ENCODE assay signal across 12 mouse cellular contexts in genomic region chr3:104752845-104753244, GRCm38 (mm10). TPM values are rescaled to one million over a fixed set of nuclear protein-coding genes. Genes with fewer than 3 reads are reported as not detected.
DNase-seq lines count a peak whose midpoint lies in the region; ATAC-seq and TF ChIP-seq lines count a peak whose summit lies in the region.
"Not testable (repeated sequence)": the region's sequence is repeated elsewhere in the genome, so short reads cannot be mapped to it uniquely, and the experiment has no call there.
"Had no signal": no experiment of that assay in that cellular context is flagged by ENCODE, and none has a peak within 500 bp of the region (broad histone marks: within the 10 kb centered on the region; RNA-seq: fewer than 3 reads in every experiment).

No protein-coding gene starts in this region.

- ATAC-seq in forebrain, embryonic 11.5 days (replicated peaks; ENCODE audit: low FRiP score); heart, postnatal 0 days (ENCODE audit: insufficient read depth, low read depth); liver, postnatal 0 days: not testable (repeated sequence)

- WGBS in forebrain, embryonic 11.5 days = 15% methylated on average over 21 of the region's 25 CpGs
- 22% methylated on average over 23 of the region's 25 CpGs for WGBS in heart, postnatal 0 days
- 19% methylated on average over 16 of the region's 25 CpGs for WGBS in liver, postnatal 0 days (ENCODE audit: insufficient replicate concordance)
- 34% methylated on average over 19 of the region's 25 CpGs for WGBS in thymus, adult 2 months

- H3K4me2 ChIP-seq in forebrain, embryonic 11.5 days (ENCODE audit: low read depth, low read length, severe bottlenecking); liver, postnatal 0 days (ENCODE audit: low read depth, low read length): not testable (repeated sequence)
- H3K4me2 ChIP-seq in heart, postnatal 0 days (ENCODE audit: low read depth, low read length) = peak overlapping the region; percentile 36; the same call in 1 of the 2 replicates

- H3K27me3 ChIP-seq in forebrain, embryonic 11.5 days (ENCODE audit: control insufficient read depth, insufficient read depth, low read length); heart, postnatal 0 days (ENCODE audit: control insufficient read depth, insufficient read depth, low read length); liver, postnatal 0 days (ENCODE audit: insufficient read depth, low read length); thymus, adult 2 months (ENCODE audit: control insufficient read depth, insufficient read depth, low read length): not testable (repeated sequence)

- TF ChIP-seq EP300 in heart, postnatal 0 days (IDR thresholded peaks at IDR 0.05; ENCODE audit: low read depth); liver, postnatal 0 days (IDR thresholded peaks at IDR 0.05; ENCODE audit: low read depth): not testable (repeated sequence)

- H3K4me1 ChIP-seq in forebrain, embryonic 11.5 days (replicated peaks; ENCODE audit: control insufficient read depth, insufficient read depth, low read length); heart, postnatal 0 days (ENCODE audit: control insufficient read depth, insufficient read depth); liver, postnatal 0 days (ENCODE audit: insufficient read depth); thymus, adult 2 months (replicated peaks; ENCODE audit: control insufficient read depth, insufficient read depth, low read length): not testable (repeated sequence)

- not testable (repeated sequence) for H3K9me3 ChIP-seq in forebrain, embryonic 11.5 days (ENCODE audit: control insufficient read depth, low read length); heart, postnatal 0 days (replicated peaks; ENCODE audit: control insufficient read depth, low read length); liver, postnatal 0 days (ENCODE audit: low read length)

- H3K4me3 ChIP-seq in forebrain, embryonic 11.5 days (ENCODE audit: low read depth, low read length); heart, postnatal 0 days (ENCODE audit: low read depth, low read length); liver, postnatal 0 days (ENCODE audit: low read depth, low read length); thymus, adult 2 months (ENCODE audit: control insufficient read depth, insufficient read depth, low read length): not testable (repeated sequence)

- H3K27ac ChIP-seq in forebrain, embryonic 11.5 days (ENCODE audit: low read depth, low read length); heart, postnatal 0 days (ENCODE audit: low read depth); liver, postnatal 0 days (ENCODE audit: low read depth); thymus, adult 2 months (ENCODE audit: control insufficient read depth, insufficient read depth, low read length): not testable (repeated sequence)

- peak; percentile 77 for DNase-seq in CD4-positive, CD25-positive, alpha-beta regulatory T cell, adult 2 months (ENCODE audit: low read depth, low spot score)
- DNase-seq in c-Kit-positive CD71-positive TER-119-positive erythroid progenitor cells, embryonic 14.5 days (ENCODE audit: low spot score) = peak; percentile 20
- peak; percentile 65 for DNase-seq in forebrain, embryonic 11.5 days (ENCODE audit: low spot score)
- DNase-seq in heart, postnatal 0 days (ENCODE audit: low spot score) = not testable (repeated sequence)
- peak; percentile 44 to 52 for DNase-seq in kidney, postnatal 4 days
- DNase-seq in liver, postnatal 0 days = peak; percentile 60
- peak; percentile 20 to 21 for DNase-seq in natural killer cell, adult 2 months (ENCODE audit: low spot score in 2 of 2)
- DNase-seq in thymus, adult 2 months = peak; percentile 22

- TF ChIP-seq CTCF in heart, postnatal 0 days (IDR thresholded peaks at IDR 0.05; ENCODE audit: low read depth) = peak; percentile 48
- TF ChIP-seq CTCF in liver, postnatal 0 days (IDR thresholded peaks at IDR 0.05; ENCODE audit: low read depth) = peak; percentile 58
- not testable (repeated sequence) for TF ChIP-seq CTCF in thymus, adult 2 months (IDR thresholded peaks at IDR 0.05; ENCODE audit: borderline replicate concordance, control insufficient read depth, extremely low read depth, insufficient read depth, low read length, poor library complexity)

- TF ChIP-seq POLR2A in thymus, adult 2 months (IDR thresholded peaks at IDR 0.05; ENCODE audit: control insufficient read depth, extremely low read depth, insufficient read depth, low read length, poor library complexity) = not testable (repeated sequence)

- H3K9ac ChIP-seq in forebrain, embryonic 11.5 days (ENCODE audit: low read length); heart, postnatal 0 days (replicated peaks; ENCODE audit: low read depth, low read length); liver, postnatal 0 days (replicated peaks): not testable (repeated sequence)

- not testable (repeated sequence) for H3K36me3 ChIP-seq in forebrain, embryonic 11.5 days (ENCODE audit: control insufficient read depth, insufficient read depth, low read length); heart, postnatal 0 days (replicated peaks; ENCODE audit: control insufficient read depth, insufficient read depth, low read length); liver, postnatal 0 days (replicated peaks; ENCODE audit: insufficient read depth, low read length); thymus, adult 2 months (ENCODE audit: control insufficient read depth, insufficient read depth, low read length)

RNA-seq across cellular contexts. Expression of gene Ppm1j, which starts 28.0 kb away (rescaled TPM):
- 1.1 and 1.2 TPM in 2 replicates for polyA plus RNA-seq in forebrain, embryonic 11.5 days (2014; fragmentation: Nextera tagmentation; extraction: Ambion mirVana)
- total RNA-seq in heart, postnatal 0 days (2014; rRNA removed; ENCODE audit: low replicate concordance) = 49.4 and 84.0 TPM in 2 replicates
- polyA plus RNA-seq in heart, postnatal 0 days (2015; fragmentation: Nextera tagmentation; extraction: Ambion mirVana) = 59.0 and 67.8 TPM in 2 replicates
- polyA plus RNA-seq in liver, postnatal 0 days (2015; fragmentation: Nextera tagmentation; extraction: Ambion mirVana) = 0.30 and 0.31 TPM in 2 replicates
- 4.6 and 7.4 TPM in 2 replicates for polyA plus RNA-seq in thymus, adult 2 months (2012; rRNA removed)
- total RNA-seq: neutrophil, adult 5-6 weeks had no signal

RNA-seq across cellular contexts. Expression of gene Fam19a3, which starts 28.8 kb away (rescaled TPM):
- 0.24 TPM in 1 of 2 replicates, not detected in the other for polyA plus RNA-seq in forebrain, embryonic 11.5 days (2014; fragmentation: Nextera tagmentation; extraction: Ambion mirVana)
- total RNA-seq in heart, postnatal 0 days (2014; rRNA removed; ENCODE audit: low replicate concordance) = 0.77 and 1.1 TPM in 2 replicates
- 1.1 TPM in 2 replicates for polyA plus RNA-seq in heart, postnatal 0 days (2015; fragmentation: Nextera tagmentation; extraction: Ambion mirVana)
- 0.02 TPM in 1 of 2 replicates, not detected in the other for polyA plus RNA-seq in liver, postnatal 0 days (2015; fragmentation: Nextera tagmentation; extraction: Ambion mirVana)
- polyA plus RNA-seq in thymus, adult 2 months (2012; rRNA removed) = 0.33 and 0.54 TPM in 2 replicates
- total RNA-seq: layer of hippocampus, postnatal 36 days; neutrophil, adult 5-6 weeks had no signal
- polyA plus RNA-seq: C2C12, macrophage had no signal

RNA-seq across cellular contexts. Expression of gene Rhoc, which starts 35.3 kb away (rescaled TPM):
- 80.5 and 98.0 TPM in 2 replicates for polyA plus RNA-seq in forebrain, embryonic 11.5 days (2014; fragmentation: Nextera tagmentation; extraction: Ambion mirVana)
- total RNA-seq in heart, postnatal 0 days (2014; rRNA removed; ENCODE audit: low replicate concordance) = 165 and 170 TPM in 2 replicates
- polyA plus RNA-seq in heart, postnatal 0 days (2015; fragmentation: Nextera tagmentation; extraction: Ambion mirVana) = 165 and 170 TPM in 2 replicates
- polyA plus RNA-seq in liver, postnatal 0 days (2015; fragmentation: Nextera tagmentation; extraction: Ambion mirVana) = 37.0 and 38.1 TPM in 2 replicates
- 14.8 and 23.5 TPM in 2 replicates for polyA plus RNA-seq in thymus, adult 2 months (2012; rRNA removed)
